Mouse (Mus musculus) heart, postnatal 0 days (tissue): ENCODE data around the gene Dpyd.

Source experiments
- CTCF ChIP-seq: IDR thresholded peaks from 2 replicates; pipeline ENCODE4 v1.5.1; 2016; ENCODE audit warnings: antibody characterized with exemption, control low read depth, low read depth
- EP300 ChIP-seq: IDR thresholded peaks from 2 replicates; pipeline ENCODE4 v1.6.1; 2016; ENCODE audit warnings: antibody characterized with exemption, low read depth

- TF ChIP-seq CTCF (no peak), EP300 (no peak)
These were observed 502.8 kb downstream of the Dpyd start for GRCm38 (mm10) chr3:119064746-119065145.
